Mouse (Mus musculus) kidney, embryonic 14.5 days (tissue): ENCODE measurements at regions not wholly inside any gene's neighbourhood (a gene's known extent, or its start where the extent isn't known, plus 50 kb on each side); places are given as distances from the start of the nearest gene placed in this dataset.

Source experiments
- ATAC-seq: fragments of 200-750 bp; cut with Nextera tagmentation; 2 replicates; pipeline ENCODE4 v1.8.0; 2017; ENCODE audit warnings: moderate number of reproducible peaks, mild to moderate bottlenecking, moderate TSS enrichment, moderate library complexity; ENCODE audit not compliant: low FRiP score, low TSS enrichment
- H3K27ac ChIP-seq: fragments of 300-500 bp; sonication (generic); 2 replicates; pipeline ENCODE4 v1.5.1; 2014; ENCODE audit warnings: low read depth, mild to moderate bottlenecking, low read length, moderate library complexity, mixed read lengths
- H3K27me3 ChIP-seq: fragments of 300-500 bp; sonication (generic); 2 replicates; pipeline ENCODE4 v1.6.1; 2014; ENCODE audit warnings: mild to moderate bottlenecking, low read length; ENCODE audit not compliant: control insufficient read depth, insufficient read depth
- H3K36me3 ChIP-seq: fragments of 300-500 bp; sonication (generic); 2 replicates; pipeline ENCODE4 v1.6.1; 2014; ENCODE audit warnings: low read length, mixed read lengths; ENCODE audit not compliant: control insufficient read depth, insufficient read depth
- H3K4me1 ChIP-seq: fragments of 300-500 bp; sonication (generic); 2 replicates; pipeline ENCODE4 v1.6.1; 2014; ENCODE audit warnings: low read length, mixed read lengths; ENCODE audit not compliant: control insufficient read depth, insufficient read depth
- H3K4me2 ChIP-seq: fragments of 300-500 bp; sonication (generic); replicated peaks from 2 replicates; pipeline ENCODE4 v1.6.1; 2014; ENCODE audit warnings: low read depth, mild to moderate bottlenecking, low read length
- H3K4me3 ChIP-seq: fragments of 300-500 bp; sonication (generic); 2 replicates; pipeline ENCODE4 v1.5.1; 2014; ENCODE audit warnings: mild to moderate bottlenecking, low read length
- H3K9ac ChIP-seq: fragments of 300-500 bp; sonication (generic); 2 replicates; pipeline ENCODE4 v1.6.1; 2014; ENCODE audit warnings: low read depth, mild to moderate bottlenecking, low read length, moderate library complexity
- H3K9me3 ChIP-seq: fragments of 300-500 bp; sonication (generic); 2 replicates; pipeline ENCODE4 v1.6.1; 2016; ENCODE audit warnings: low read length; ENCODE audit not compliant: control insufficient read depth
- WGBS: fragments of 180-500 bp; shearing (Covaris S2); extraction: QIAGEN DNeasy Blood & Tissue Kit; methylation state at CpG from one replicate; pipeline ENCODE4 v1.1.7; 2014; 5-methylcytosine and 5-hydroxymethylcytosine counted together

- Histone ChIP-seq H3K4me3 (no peak overlapping the region), H3K36me3 (no peaks in the 10 kb centered on the region), H3K27ac (no peak overlapping the region), H3K4me2 (no peak overlapping the region), H3K27me3 (no peaks in the 10 kb centered on the region), H3K9me3 (no peaks in the 10 kb centered on the region), H3K9ac (no peak overlapping the region), H3K4me1 (no peaks in the 10 kb centered on the region)
- 37% methylated on average over 3 of the region's 3 CpGs for WGBS
- ATAC-seq, result peak; percentile 66; the same call in 1 of the 2 replicates
Observed at GRCm38 (mm10) chr14:17410752-17411151, 249.3 kb upstream of the Thrb start.

GRCm38 (mm10) chr14:17411299-17411698 is 248.8 kb upstream of the Thrb start:
- no peak overlapping the region for H3K27ac ChIP-seq
- H3K4me2 ChIP-seq, result no peak overlapping the region
- H3K27me3 ChIP-seq, result no peaks in the 10 kb centered on the region
- no peak for ATAC-seq
- H3K9me3 ChIP-seq, result no peaks in the 10 kb centered on the region
- H3K36me3 ChIP-seq, result no peaks in the 10 kb centered on the region
- H3K4me3 ChIP-seq, result no peak overlapping the region
- no peak overlapping the region for H3K9ac ChIP-seq
- no peaks in the 10 kb centered on the region for H3K4me1 ChIP-seq
- WGBS, result 38% methylated on average over 1 of the region's 1 CpGs

GRCm38 (mm10) chr14:17414246-17414888 is 245.7 kb upstream of the Thrb start:
- Histone ChIP-seq H3K4me3 (no peak overlapping the region), H3K36me3 (no peaks in the 10 kb centered on the region), H3K27ac (no peak overlapping the region), H3K27me3 (no peaks in the 10 kb centered on the region), H3K4me1 (no peaks in the 10 kb centered on the region), H3K4me2 (no peak overlapping the region), H3K9me3 (no peaks in the 10 kb centered on the region), H3K9ac (no peak overlapping the region)
- no peak for ATAC-seq
- WGBS, result 84% methylated on average over 6 of the region's 6 CpGs

- Histone ChIP-seq H3K9me3 (no peaks in the 10 kb centered on the region), H3K4me2 (no peak overlapping the region), H3K27me3 (no peaks in the 10 kb centered on the region), H3K36me3 (no peaks in the 10 kb centered on the region), H3K4me3 (no peak overlapping the region), H3K4me1 (no peaks in the 10 kb centered on the region), H3K9ac (no peak overlapping the region), H3K27ac (no peak overlapping the region)
- ATAC-seq, result no peak
- 92% methylated on average over 1 of the region's 1 CpGs for WGBS
Observed at GRCm38 (mm10) chr14:17427751-17428150, 232.3 kb upstream of the Thrb start.

- H3K4me2 ChIP-seq, result no peak overlapping the region
- H3K9ac ChIP-seq, result no peak overlapping the region
- H3K36me3 ChIP-seq, result no peaks in the 10 kb centered on the region
- 89% methylated on average over 3 of the region's 3 CpGs for WGBS
- H3K27me3 ChIP-seq, result no peaks in the 10 kb centered on the region
- no peak for ATAC-seq
- H3K4me1 ChIP-seq, result no peaks in the 10 kb centered on the region
- H3K4me3 ChIP-seq, result no peak overlapping the region
- no peak overlapping the region for H3K27ac ChIP-seq
- no peaks in the 10 kb centered on the region for H3K9me3 ChIP-seq
Observed at GRCm38 (mm10) chr14:17429157-17429556, 230.9 kb upstream of the Thrb start.

- Histone ChIP-seq H3K9ac (no peak overlapping the region), H3K27me3 (no peaks in the 10 kb centered on the region), H3K27ac (no peak overlapping the region), H3K4me3 (no peak overlapping the region), H3K4me2 (no peak overlapping the region), H3K9me3 (no peaks in the 10 kb centered on the region), H3K36me3 (no peaks in the 10 kb centered on the region), H3K4me1 (no peaks in the 10 kb centered on the region)
- WGBS, result 76% methylated on average over 1 of the region's 1 CpGs
- no peak for ATAC-seq
Observed at GRCm38 (mm10) chr14:17433346-17433745, 226.7 kb upstream of the Thrb start.

GRCm38 (mm10) chr14:17457946-17458345 is 202.1 kb upstream of the Thrb start:
- no peak overlapping the region for H3K27ac ChIP-seq
- H3K4me3 ChIP-seq, result no peak overlapping the region
- H3K27me3 ChIP-seq, result no peaks in the 10 kb centered on the region
- no peak overlapping the region for H3K9ac ChIP-seq
- 70% methylated on average over 2 of the region's 2 CpGs for WGBS
- no peak overlapping the region for H3K4me2 ChIP-seq
- ATAC-seq, result no peak
- H3K9me3 ChIP-seq, result no peaks in the 10 kb centered on the region
- H3K36me3 ChIP-seq, result no peaks in the 10 kb centered on the region
- H3K4me1 ChIP-seq, result no peaks in the 10 kb centered on the region

- no peaks in the 10 kb centered on the region for H3K4me1 ChIP-seq
- no peaks in the 10 kb centered on the region for H3K9me3 ChIP-seq
- H3K27me3 ChIP-seq, result no peaks in the 10 kb centered on the region
- 69% methylated on average over 1 of the region's 1 CpGs for WGBS
- no peak overlapping the region for H3K9ac ChIP-seq
- ATAC-seq, result no peak
- H3K36me3 ChIP-seq, result no peaks in the 10 kb centered on the region
- H3K4me2 ChIP-seq, result no peak overlapping the region
- H3K27ac ChIP-seq, result no peak overlapping the region
- no peak overlapping the region for H3K4me3 ChIP-seq
Observed at GRCm38 (mm10) chr14:17478963-17479362, 181.1 kb upstream of the Thrb start.

- Histone ChIP-seq H3K4me2 (no peak overlapping the region), H3K36me3 (no peaks in the 10 kb centered on the region), H3K4me1 (no peaks in the 10 kb centered on the region), H3K4me3 (no peak overlapping the region), H3K9me3 (no peaks in the 10 kb centered on the region), H3K27me3 (no peaks in the 10 kb centered on the region), H3K27ac (no peak overlapping the region), H3K9ac (no peak overlapping the region)
- no peak for ATAC-seq
Observed at GRCm38 (mm10) chr14:17484866-17485265, 175.2 kb upstream of the Thrb start.
